Mouse (Mus musculus): Measurements from ENCODE around the gene Lpxn.

The Lpxn gene

GRCm38 (mm10) chr19:12795511-12796327 lies at the start of gene Lpxn, which contains the start of gene Zfp91:
Gene Lpxn, plus strand, starts transcription at chr19:12796193.
Gene Zfp91, minus strand, starts transcription at chr19:12796126.
- DNase-seq (ENCODE audit: low read depth in 1 of 2, low spot score in 2 of 2) = peak; percentile 90 to 91

DNA sequence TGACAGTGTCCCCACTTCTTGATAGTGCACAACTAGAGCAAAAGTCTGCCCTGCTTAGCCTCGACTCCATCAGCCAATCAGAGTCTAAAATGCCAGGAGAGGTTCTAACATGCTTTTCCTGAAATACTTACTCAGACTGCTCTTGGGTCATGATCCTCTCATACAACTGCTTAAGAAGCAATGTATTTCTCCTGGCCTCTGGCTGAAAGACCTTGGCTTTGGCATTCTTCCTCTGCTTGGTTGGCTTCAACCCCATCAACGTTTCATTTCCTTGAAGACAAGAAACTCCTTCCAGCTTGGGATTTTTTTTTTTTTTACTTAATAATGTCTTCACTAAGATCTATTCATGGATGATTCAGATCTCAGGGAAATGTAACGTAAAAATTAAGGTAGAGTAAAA lies 39.7 kb upstream of the Lpxn start:
- no peak for DNase-seq (ENCODE audit: low read depth in 1 of 2, low spot score in 2 of 2)

DNA sequence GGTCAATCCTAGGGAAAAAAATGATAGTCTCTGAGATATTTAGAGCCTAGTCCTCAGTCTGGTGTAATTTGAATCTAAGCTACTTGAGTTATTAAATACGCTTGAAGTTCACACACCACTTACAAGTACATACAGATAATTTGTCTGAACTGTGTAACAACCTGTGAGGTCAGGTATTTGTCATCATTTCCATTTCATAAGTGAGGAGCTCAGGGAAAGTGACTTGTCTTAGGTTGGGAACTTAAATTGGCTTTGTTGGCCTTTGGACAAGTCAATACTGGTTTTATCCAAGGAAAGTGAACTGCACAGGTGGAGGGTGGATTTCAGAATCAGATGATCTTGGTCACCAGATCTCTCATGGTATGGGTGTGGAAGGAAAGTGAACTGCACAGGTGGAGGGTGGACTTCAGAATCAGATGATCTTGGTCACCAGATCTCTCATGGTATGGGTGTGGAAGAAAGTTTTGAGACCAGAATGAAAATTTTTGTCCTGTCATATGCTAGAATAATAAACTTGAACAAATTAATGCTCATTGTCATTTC lies 37.0 kb upstream of the Lpxn start:
- DNase-seq (ENCODE audit: low read depth in 1 of 2, low spot score in 2 of 2) = no peak

GRCm38 (mm10) chr19:12759656-12760055 lies 36.3 kb upstream of the Lpxn start:
- no peak for DNase-seq (ENCODE audit: low read depth in 1 of 2, low spot score in 2 of 2)

GRCm38 (mm10) chr19:12762212-12763130 lies 33.5 kb upstream of the Lpxn start:
- no peak for DNase-seq (ENCODE audit: low read depth in 1 of 2, low spot score in 2 of 2)

DNA sequence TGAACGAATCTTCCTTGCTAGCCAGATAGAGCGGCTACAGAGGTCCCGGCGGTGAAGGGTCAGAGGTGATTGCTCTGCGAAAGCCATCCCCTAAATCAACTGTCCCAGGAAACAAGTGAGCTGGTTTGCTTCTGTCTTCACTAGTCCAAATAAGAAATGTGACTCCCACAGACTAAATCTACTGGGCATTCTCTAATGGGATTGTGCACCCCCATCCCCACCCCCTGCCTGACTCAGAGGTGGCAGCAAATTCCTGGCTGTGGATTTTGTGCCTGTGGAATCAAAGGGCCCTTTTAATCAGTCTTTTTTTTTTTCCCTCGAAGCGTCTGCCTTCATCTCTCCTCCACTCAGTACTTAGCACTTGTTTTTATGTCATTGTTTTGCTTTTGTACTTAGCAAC lies 30.7 kb upstream of the Lpxn start, which contains the start of gene Cntf:
Gene Cntf, minus strand, starts transcription at position 325 of the 400 bp plus-strand sequence.
- DNase-seq (ENCODE audit: low read depth in 1 of 2, low spot score in 2 of 2) = no peak

- no peak for DNase-seq (ENCODE audit: low read depth in 1 of 2, low spot score in 2 of 2)
Measured at GRCm38 (mm10) chr19:12770888-12771287, 25.1 kb upstream of the Lpxn start.

DNA sequence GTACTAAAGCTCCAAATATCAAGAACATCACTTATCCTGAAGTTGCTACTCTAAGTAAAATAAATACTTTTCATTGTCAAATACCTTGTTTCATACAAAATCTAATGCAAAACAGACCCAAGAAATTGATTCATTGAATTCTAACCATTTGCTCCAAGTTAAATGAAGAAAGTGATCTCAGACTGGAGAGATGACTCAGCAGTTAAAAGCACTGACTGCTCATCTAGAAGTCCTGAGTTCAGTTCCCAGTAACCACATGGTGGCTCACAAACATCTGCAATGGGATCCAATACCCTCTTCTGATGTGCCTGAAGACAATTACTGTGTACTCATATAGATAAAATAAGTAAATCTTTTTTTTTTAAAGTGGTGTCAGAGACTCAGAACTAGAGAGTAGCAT lies 15.6 kb upstream of the Lpxn start:
- no peak for DNase-seq (ENCODE audit: low read depth in 1 of 2, low spot score in 2 of 2)

GRCm38 (mm10) chr19:12786803-12787395 lies 9.1 kb upstream of the Lpxn start:
- no peak for DNase-seq (ENCODE audit: low read depth in 1 of 2, low spot score in 2 of 2)

DNA sequence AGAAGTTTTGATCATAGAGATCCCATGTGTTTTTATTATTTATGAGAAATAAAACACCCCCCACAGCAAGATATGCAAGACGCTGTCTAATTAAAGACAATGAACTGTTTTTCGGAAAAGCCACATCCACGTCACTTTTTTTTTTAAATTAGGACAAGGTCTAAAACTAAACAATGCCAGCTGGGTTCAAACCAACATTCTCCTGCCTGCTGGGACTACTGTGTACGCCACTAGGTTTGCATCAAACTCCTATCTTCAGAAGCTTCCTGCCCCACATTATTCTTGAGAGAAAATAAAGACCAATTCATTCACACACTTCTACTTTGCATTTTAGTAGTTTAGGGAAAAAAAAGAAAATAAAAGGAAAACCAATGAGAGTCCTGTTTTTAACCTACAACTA lies 8.3 kb upstream of the Lpxn start:
- DNase-seq (ENCODE audit: low read depth in 1 of 2, low spot score in 2 of 2) = no peak

- no peak for DNase-seq (ENCODE audit: low read depth in 1 of 2, low spot score in 2 of 2)
Measured at GRCm38 (mm10) chr19:12792374-12792773, 3.6 kb upstream of the Lpxn start.

DNA sequence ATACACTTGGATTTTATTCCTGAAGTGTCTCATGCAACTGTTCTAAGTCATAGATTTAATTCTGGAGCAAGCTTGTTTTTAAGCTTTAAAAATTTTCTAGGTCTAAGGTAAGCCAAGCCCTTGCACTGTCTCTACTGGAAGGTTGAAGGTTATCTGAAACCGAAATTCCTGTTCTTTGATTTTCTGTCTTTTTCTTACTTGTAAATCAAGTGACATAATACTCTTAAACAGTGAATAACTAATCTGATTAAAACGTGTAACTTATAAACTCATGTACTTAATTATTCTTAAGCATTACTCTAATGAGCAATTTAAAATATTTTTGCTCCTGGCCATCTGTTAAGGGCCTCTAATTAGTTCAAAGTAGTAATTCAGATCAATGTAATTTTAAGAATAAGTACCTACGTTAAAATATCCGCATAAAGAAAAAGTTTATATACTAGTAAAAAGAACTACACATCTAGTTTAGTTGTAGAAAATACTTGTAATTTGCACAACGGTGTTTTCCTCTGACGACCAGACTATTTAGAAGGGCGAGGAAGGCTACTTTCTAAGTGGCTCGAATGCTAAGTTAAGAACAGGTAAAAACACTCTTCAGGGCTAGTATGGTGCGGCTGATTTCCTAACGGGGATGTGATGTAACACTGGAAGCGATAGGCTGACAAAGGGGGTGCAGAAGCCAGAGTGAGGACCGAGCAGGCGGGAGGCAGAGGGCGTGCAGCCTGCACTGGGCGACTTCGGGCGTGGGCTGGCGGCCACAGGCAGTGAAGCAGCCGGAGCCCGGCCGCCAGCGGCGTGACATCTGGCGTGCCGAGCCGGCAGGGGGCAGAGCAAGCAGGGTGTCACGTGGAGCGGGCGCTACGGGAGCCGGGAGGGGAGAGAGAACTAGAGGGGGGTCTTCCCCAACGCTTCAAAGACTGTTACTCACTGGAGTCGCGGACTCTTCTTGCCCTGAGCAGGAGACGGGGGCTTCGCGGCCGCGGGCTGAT lies 1.6 kb upstream of the Lpxn start:
- DNase-seq (ENCODE audit: low read depth in 1 of 2, low spot score in 2 of 2) = peak; percentile 84 to 93

DNA sequence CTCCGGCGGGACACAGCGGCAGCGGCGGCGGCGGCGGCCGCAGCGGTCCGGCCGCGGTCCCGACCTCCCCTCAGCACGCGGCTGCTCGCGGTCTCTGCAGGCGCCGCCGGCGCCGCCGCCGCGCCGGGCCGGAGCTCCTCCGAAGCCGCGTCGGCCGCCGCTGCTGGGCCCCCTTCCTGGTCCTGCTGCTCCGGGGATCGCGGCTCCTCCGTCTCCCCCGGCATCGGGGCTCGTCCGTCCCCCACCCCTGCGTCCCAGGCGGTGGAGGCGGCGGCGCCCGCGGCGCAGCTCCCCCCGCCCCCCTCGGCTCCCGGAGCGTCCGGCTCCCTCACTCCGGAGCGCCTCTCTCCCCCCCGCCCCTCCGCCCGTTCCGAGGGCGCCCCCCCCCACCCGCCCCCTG lies 883 bp upstream of the Lpxn start:
- no peak for DNase-seq (ENCODE audit: low read depth in 1 of 2, low spot score in 2 of 2)

DNA sequence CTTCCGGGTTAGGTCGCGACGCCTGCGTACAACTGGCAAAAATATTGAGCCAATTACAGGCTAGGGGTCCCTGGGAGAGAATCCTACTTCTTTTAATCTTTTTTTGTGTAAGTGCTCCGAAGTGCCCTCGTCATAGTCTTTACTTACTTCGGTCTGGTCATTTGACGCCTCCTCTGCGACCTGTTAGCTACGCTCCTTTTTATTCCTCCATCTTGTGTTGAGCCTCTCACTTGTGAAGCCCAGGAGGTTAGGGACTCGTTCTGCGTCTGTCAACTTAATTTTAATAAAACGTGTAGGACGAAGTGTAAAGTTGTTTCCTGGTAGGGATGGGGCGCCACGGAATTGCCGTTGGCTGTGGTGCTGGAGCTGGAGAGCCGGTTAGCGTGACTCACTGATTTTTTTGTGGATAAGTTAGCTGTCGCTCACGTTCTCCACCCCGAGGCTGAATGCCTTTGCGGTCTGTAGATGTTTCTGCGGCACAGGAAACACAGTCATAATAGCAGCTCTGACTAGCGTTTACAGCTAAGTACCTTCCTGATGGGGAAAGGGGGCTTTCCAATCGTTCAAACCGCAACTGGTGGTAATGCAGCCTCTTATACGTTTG lies 437 bp downstream of the Lpxn start:
- DNase-seq (ENCODE audit: low read depth in 1 of 2, low spot score in 2 of 2) = peak; percentile 77 to 79

DNA sequence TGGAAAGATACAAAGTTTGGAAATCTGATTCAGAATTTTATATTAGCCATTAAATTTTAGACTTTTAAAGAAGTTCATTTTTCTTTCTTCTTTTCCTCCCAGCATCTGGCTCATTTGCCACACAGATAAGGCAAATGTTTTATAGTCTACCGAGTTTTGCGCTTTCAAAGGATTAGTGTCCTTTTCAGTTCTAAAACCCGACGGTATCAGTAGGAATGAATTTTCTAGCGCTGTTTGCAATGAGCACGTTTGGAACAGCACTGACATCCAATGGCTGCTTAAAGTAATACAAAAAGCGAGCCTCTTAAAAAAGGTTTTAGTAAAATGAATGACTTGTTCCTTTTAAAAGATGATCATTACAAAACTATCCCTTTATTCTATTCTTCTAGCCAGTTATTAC lies 1.1 kb downstream of the Lpxn start:
- DNase-seq (ENCODE audit: low read depth in 1 of 2, low spot score in 2 of 2) = no peak

GRCm38 (mm10) chr19:12798404-12798803 lies 2.4 kb downstream of the Lpxn start:
- DNase-seq (ENCODE audit: low read depth in 1 of 2, low spot score in 2 of 2) = peak; percentile 29 to 58

DNA sequence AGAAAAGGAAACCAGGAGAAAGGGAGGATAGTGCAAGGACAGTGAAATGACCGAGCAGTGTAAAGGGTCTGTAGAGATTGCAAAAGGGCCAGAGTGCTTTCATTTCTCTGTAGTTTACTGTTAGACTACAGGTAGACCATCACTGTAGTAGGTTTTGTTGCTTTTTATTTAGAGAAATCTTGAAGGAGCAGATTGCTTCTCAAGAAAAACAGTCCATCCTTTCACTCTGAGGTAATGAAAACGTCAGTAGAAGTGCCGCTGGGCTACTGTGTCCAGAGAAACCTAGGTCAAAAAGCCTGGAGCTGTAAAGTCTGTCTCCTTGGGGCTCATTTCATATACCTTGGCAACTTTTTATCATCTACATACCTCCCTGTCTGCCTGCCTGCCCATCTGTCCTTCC lies 3.1 kb downstream of the Lpxn start:
- no peak for DNase-seq (ENCODE audit: low read depth in 1 of 2, low spot score in 2 of 2)

DNA sequence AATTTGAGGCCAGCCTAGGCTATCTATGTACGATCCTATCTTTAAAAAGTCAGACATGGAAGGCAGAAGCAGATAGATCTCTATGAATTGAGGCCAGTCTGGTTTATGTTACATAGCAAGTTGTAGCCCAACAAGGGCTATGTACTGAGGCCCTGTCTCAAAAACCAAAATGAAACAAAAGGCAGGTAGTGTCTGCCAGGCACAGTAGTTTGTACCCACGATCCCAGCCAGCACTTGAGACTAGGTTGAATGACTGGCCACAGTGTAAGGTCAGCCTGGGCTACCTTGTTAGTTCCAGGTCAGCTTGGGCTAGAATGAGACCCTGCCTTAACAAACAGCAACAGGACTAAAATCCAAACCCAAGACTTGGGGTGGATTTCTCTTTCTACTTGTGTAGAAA lies 4.6 kb downstream of the Lpxn start:
- DNase-seq (ENCODE audit: low read depth in 1 of 2, low spot score in 2 of 2) = no peak

GRCm38 (mm10) chr19:12801046-12801445 lies 5.1 kb downstream of the Lpxn start:
- peak in 1 of 2 experiments; percentile 30 for DNase-seq (ENCODE audit: low read depth in 1 of 2, low spot score in 2 of 2)

GRCm38 (mm10) chr19:12802830-12803229 lies 6.8 kb downstream of the Lpxn start:
- DNase-seq (ENCODE audit: low read depth in 1 of 2, low spot score in 2 of 2) = no peak

All from monocyte, adult 2 months (primary cell).